Mouse (Mus musculus): ENCODE measurements around the gene Vmn1r137.
"Not testable (repeated sequence)": the region's sequence is repeated elsewhere in the genome, so short reads cannot be mapped to it uniquely, and the experiment has no call there.

Gene Vmn1r137

DNA sequence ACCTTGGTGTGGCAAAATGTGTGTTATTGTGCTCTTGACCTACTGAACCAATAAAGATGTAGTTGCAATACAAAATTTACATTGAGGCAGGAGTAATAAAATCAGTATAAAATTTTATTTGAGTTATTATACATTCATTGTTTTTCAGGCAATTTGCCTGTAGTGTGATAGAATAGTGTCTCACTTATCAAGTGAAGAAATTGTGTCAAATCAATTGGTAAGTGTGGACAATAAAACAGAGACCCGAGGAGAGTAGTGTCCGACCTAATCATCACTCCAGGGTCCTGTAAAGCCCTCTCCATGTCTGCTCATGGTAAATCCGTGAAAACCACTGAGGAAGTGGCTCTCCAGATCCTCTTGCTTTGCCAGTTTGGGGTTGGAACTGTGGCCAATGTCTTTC lies at the start of gene Vmn1r137:
Gene Vmn1r137 (plus strand): TSS at position 301 of the 400 bp plus-strand sequence.
- not testable (repeated sequence) for DNase-seq (ENCODE audit: low spot score)

- DNase-seq (ENCODE audit: low spot score): not testable (repeated sequence)
Observed at GRCm38 (mm10) chr7:22028797-22029196, 34.4 kb downstream of the Vmn1r137 start, which contains the start of gene Vmn1r138. TSS of gene Vmn1r138 (minus strand) at chr7:22028897.

Measured in c-Kit-positive CD71-positive TER-119-positive erythroid progenitor cells, embryonic 14.5 days (primary cell).